Mouse (Mus musculus) stomach, postnatal 0 days (tissue): Measurements from ENCODE around the gene Itfg2.

Source experiments
- CTCF ChIP-seq: IDR thresholded peaks from 2 replicates; pipeline ENCODE4 v1.5.1; 2016; ENCODE audit warnings: antibody characterized with exemption, low read depth, mild to moderate bottlenecking, moderate library complexity
- EP300 ChIP-seq: optimal IDR thresholded peaks from 2 replicates; pipeline ENCODE3; 2016; ENCODE audit warnings: antibody characterized with exemption

DNA sequence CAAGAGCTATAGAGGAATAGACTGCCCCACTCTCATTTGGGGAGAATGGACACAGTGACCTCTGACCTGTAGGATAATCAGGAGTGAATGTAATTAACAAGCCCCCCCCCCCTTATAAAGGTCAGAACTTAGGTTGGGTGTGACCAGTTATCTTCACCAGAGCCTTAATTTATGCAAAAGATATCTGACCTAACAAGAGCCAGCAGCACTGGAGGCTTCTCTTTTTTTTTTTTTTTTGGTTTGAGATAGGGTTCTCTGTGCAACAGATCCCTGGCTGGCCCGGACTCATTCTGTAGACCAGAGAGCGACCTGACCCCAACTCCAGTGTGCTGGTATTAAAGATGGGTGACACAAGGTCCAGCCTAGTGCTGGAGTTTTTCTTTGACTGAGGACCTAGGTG lies 4.6 kb upstream of the Itfg2 start:
- TF ChIP-seq CTCF, result no peak
- no peak for TF ChIP-seq EP300
